Mouse (Mus musculus): ENCODE results near the gene Arsg.

Gene Arsg

GRCm38 (mm10) chr11:109546305-109547001 lies 73.3 kb downstream of the Arsg start:
- DNase-seq (ENCODE audit: low spot score) = no peak

DNA sequence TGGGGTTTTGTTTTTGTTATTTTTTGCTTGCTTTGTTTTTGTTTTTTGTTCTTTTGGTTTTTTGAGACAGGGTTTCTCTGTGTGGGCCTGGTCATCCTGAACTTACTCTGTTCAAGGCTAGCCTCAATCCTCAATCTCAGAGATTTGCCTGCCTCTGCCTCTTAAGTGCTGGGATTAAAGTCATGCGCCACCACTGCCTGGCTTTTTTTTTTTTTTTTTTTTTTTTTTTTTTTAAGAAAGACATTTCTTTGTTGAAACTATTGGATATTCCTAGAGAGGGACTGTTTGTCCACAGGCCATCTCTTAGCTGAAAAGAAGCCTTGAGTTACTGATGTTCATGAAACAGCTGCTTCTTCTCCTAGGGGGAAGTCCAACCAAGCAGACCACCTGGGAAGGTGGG lies 74.5 kb downstream of the Arsg start:
- no peak for DNase-seq (ENCODE audit: low spot score)

GRCm38 (mm10) chr11:109549599-109550290 lies 76.6 kb downstream of the Arsg start:
- no peak for DNase-seq (ENCODE audit: low spot score)

DNA sequence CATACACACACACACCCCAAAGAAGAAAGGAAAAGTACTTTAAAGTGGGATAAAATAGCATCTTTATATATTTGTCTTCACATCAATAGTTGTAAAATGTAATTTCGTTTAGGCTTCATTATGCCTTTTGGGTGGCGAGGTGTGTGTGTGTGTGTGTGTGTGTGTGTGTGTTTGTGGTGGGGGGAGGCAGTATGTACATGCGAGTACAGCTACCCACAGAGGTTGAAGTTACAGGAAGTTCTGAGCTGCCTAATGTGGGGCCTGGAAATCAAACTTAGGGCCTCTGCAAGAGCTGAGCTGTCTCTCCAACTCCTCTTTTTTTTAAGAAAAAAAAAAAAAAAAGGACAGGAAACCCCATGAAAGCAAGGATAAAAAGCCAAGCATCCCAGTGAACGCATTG lies 80.7 kb downstream of the Arsg start:
- DNase-seq (ENCODE audit: low spot score) = no peak

DNA sequence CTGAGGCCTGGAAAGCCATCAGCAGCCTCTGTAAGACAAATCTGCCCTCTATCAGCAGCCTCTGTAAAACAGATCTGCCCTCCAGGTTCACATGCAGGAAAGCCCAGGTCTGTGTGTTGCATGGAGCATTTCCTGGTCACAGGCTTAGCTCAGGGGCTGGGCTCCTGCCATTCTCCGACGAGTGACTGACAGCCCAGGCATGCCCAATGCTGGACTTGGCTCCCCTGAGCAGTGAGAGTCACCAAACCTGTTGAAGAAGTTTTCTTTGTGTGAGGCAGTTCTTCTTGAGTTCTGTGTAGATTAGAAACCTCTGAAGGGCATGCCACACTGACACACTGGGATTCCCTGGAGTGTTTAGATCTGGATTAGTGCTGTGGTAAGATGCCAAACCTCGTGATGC lies 81.3 kb downstream of the Arsg start:
- DNase-seq (ENCODE audit: low spot score) = no peak

- DNase-seq (ENCODE audit: low spot score) = no peak
These were observed 83.0 kb downstream of the Arsg start for GRCm38 (mm10) chr11:109556130-109556529.

DNA sequence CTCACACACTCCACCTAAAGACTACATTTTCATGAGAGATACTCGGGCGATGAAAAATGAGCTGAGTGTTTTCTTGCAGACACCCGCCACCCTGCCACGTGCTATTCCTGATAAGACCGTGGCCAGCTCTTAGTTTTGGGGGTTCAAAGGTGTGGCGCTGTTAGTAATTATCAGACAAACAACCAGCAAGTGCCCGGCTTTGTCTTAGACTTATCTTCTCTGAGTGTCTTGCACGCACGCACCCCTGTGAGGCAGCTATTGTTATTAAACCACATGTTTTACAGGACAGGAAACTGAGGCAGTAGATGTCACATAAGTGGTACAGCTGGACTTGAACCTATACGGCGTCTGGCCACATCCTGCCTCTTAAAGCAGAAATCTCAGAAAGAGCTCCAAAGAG lies 84.2 kb downstream of the Arsg start:
- no peak for DNase-seq (ENCODE audit: low spot score)

DNA sequence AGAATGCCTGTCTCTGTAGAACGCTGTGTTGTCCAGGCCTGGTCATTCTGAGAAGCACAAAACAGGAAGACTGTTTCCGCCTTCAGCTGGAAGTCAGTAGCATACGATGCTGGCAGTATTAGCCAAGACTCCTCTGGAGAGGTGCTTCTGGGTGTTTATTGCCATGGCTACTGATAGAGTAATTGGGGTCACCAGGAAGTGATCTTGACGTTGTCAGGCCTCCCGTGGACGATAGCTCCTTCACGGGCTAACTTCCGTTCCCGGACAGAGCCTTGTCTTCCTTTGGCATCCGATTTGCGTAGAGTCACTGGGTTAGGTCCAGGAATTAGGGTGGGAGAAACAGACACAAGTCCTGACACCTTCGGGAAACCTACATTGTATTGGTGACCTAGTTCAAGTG lies 86.1 kb downstream of the Arsg start:
- no peak for DNase-seq (ENCODE audit: low spot score)

DNA sequence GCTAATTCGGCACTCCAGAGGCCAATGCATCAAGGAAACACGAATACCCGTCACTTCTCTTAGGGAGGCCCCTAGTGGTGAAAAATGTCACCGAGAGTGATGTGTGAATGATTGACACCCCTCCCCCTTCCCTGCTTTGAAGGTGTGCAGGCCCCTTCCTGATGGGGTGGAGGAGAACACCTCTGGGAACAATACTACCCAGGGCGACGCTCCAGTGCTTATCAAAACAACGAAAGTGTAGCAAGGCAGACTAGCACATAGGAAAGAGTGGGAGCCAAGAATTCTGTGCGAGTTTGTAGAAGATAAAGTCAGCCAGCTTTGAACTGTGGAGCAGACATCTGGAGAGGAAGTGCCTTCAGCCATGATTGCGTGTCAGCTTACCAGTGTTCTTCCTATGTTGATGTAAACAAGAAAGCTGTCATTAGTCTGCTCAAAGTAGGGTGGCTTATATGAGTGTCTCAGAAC lies 87.7 kb downstream of the Arsg start:
- no peak for DNase-seq (ENCODE audit: low spot score)

DNA sequence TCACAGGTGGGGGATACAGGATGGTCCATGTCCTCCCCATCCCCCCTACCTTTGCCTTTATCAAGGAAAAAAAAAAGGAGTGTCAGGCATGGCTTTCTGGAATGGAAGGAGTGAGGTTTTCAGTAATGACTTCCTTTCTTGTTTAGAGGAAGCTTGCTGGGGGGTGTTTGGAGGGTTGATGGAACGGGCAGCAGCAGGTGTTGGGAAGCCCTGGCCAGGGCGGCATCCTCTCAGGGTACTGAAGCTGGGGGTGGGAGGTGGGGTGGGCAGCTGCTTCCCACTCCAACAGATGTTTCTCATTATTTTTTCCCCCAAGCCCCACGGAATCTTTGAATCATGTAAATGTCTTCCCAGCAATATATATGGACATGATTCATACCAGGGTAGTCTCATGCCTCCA lies 88.3 kb downstream of the Arsg start:
- no peak for DNase-seq (ENCODE audit: low spot score)

DNA sequence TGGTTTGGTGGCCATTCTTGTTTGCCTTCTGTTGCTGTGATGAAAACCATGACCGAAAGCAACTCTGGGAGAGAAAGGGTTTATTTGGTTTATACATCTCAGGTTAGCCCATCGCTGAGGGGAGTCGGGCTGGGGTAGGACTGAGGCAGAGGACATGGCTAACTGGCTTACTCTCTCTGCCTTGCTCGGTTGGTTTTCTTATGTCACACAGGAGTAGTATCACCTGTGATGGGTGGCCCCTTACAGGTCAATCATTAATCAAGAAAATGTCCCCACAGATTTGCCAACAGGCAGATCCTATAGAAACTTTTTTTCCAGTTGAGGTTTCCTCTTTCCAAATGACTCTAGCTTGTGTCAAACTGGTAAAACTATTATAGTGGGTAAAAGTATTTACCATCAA lies 90.5 kb downstream of the Arsg start:
- DNase-seq (ENCODE audit: low spot score) = no peak

GRCm38 (mm10) chr11:109564466-109565214 lies 91.5 kb downstream of the Arsg start:
- DNase-seq (ENCODE audit: low spot score) = no peak

DNA sequence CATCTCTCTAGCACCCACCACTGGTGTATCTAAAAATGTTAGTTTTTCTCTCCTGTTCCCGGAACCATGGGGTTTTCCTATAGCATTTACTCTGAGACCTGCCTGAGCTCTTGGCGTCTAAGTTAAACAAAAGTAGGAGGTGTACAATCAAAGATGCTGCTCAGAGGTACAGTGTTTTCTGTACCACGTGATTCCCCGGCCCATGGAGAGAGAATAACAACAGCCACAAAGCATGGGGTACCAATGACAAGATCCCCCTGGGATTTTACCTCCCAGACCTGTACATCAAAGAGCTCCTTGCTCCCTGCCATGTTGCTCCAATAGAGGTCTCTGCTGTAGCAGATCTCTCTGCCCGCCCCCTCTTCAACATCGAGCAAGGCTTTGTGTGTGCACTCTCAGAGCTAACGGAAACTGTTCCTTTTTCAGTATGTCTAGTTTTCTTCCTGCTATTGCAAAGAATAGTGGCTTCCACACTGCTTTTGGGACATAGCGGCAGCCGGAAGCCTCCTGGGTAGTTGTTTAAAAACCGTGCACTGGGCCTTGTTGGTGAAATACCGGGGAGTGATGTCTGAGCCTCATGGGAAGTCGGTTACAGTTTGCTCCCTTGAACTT lies 95.9 kb downstream of the Arsg start:
- no peak for DNase-seq (ENCODE audit: low spot score)

DNA sequence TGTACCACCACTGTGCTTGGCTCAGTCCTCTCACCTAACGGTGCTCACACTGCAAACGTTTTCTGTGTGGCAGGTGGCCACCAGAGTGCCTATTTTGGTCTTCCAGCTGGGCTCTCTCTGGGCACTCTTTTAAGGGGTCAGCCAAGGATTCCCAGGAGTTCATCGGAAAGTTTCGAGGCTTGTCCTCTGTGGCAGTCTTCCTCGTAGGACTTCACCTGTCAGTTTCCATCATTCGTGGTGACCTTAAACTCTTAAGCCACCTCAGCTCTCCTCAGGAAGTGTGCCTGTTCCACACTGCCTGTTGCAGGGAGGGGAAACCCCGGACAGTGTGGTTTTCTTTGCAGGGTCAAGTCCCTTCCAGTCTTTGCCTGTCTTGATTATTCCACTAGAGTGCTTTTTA lies 96.6 kb downstream of the Arsg start:
- no peak for DNase-seq (ENCODE audit: low spot score)

DNA sequence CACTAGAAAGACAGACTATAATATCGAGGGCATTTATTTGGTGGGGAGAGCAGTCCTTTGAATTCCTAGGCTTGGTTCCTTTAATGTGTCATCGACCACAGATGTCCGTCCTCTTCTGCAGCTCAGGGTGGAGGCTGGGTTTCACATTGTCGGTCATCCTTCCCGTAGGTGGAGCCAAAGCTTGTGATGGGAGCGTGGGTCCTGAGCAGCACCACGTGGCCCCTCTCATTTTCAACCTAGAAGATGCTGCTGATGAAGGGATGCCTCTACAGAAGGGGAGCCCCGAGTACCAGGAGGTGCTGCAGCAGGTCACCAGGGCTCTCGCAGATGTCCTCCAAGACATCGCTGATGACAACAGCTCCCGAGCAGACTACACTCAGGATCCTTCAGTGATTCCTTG lies 98.9 kb downstream of the Arsg start:
- DNase-seq (ENCODE audit: low spot score) = no peak

DNA sequence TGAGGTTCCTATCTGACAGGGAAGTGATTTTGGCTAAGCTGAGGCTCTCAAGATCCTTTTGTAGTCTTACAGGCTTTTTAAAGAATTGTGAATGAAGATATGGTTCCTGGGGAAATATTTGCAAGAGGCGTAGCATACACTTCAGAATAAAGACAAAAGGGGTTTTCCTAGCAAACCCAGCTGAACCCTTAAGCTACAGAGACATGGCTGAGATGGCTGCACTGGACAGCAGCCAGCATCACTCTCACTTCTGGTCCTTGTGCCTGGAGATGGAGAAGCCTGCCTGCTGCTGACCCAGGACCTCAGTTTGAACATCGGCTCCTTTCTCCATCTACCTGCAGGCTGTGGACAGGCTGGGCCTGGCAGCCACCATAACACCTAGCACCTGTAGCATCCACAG lies 101.4 kb downstream of the Arsg start:
- DNase-seq (ENCODE audit: low spot score) = no peak

GRCm38 (mm10) chr11:109575832-109576231 lies 102.7 kb downstream of the Arsg start:
- no peak for DNase-seq (ENCODE audit: low spot score)

GRCm38 (mm10) chr11:109578536-109578935 lies 105.4 kb downstream of the Arsg start:
- DNase-seq (ENCODE audit: low spot score) = no peak

GRCm38 (mm10) chr11:109579999-109580398 lies 106.8 kb downstream of the Arsg start:
- no peak for DNase-seq (ENCODE audit: low spot score)

- DNase-seq (ENCODE audit: low spot score) = no peak
These were observed 110.8 kb downstream of the Arsg start for GRCm38 (mm10) chr11:109583986-109584385.

GRCm38 (mm10) chr11:109584843-109585713 lies 111.9 kb downstream of the Arsg start:
- DNase-seq (ENCODE audit: low spot score) = peak; percentile 78

DNA sequence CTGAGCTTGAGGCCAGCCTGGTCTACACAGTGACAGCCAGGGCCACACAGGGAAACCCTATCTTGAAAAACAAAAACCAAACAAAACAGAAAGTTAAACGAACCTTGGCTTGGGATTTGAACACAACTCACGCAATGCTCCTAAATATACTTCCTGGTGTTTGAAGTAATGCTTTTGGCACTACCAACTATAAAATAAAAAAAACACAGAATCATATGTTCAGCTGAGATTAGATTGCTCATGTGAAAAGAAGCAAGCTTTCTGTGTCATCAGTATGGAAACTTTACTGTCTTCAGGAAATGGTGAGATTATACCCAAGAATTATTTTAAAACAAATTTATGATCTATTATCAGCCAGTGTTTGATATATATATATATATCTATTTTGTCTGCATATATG lies 113.2 kb downstream of the Arsg start:
- no peak for DNase-seq (ENCODE audit: low spot score)
